Mouse (Mus musculus) heart, embryonic 13.5 days (tissue): ENCODE data around the gene Gga1. TPM values are rescaled to one million over a fixed set of nuclear protein-coding genes. Genes with fewer than 3 reads are reported as not detected.

ENCODE experiments used
- ATAC-seq: fragments of 200-750 bp; cut with Nextera tagmentation; 2 replicates; pipeline ENCODE4 v1.8.0; 2017; ENCODE audit warnings: moderate TSS enrichment; ENCODE audit not compliant: insufficient number of reproducible peaks, low FRiP score, low TSS enrichment; ENCODE audit errors: extremely low read depth
- H3K27ac ChIP-seq: fragments of 300-500 bp; sonication (generic); replicated peaks from 2 replicates; pipeline ENCODE4 v1.5.1; 2015; ENCODE audit warnings: moderate library complexity, mild to moderate bottlenecking, inconsistent platforms
- H3K27me3 ChIP-seq: fragments of 300-500 bp; sonication (generic); replicated peaks from 2 replicates; pipeline ENCODE4 v1.6.1; 2015; ENCODE audit warnings: mild to moderate bottlenecking, inconsistent platforms
- H3K36me3 ChIP-seq: fragments of 300-500 bp; sonication (generic); 2 replicates; pipeline ENCODE4 v1.6.1; 2015; ENCODE audit warnings: mild to moderate bottlenecking, inconsistent platforms
- H3K4me1 ChIP-seq: fragments of 300-500 bp; sonication (generic); 2 replicates; pipeline ENCODE4 v1.6.1; 2015; ENCODE audit warnings: inconsistent platforms
- H3K4me2 ChIP-seq: fragments of 300-500 bp; sonication (generic); 2 replicates; pipeline ENCODE4 v1.6.1; 2015; ENCODE audit warnings: inconsistent platforms, mild to moderate bottlenecking, moderate library complexity
- H3K4me3 ChIP-seq: fragments of 300-500 bp; sonication (generic); 2 replicates; pipeline ENCODE4 v1.5.1; 2015; ENCODE audit warnings: moderate library complexity, mild to moderate bottlenecking, inconsistent platforms
- H3K9ac ChIP-seq: fragments of 300-500 bp; sonication (generic); 2 replicates; pipeline ENCODE4 v1.6.1; 2015; ENCODE audit warnings: inconsistent platforms, mild to moderate bottlenecking, moderate library complexity
- H3K9me3 ChIP-seq: fragments of 300-500 bp; sonication (generic); 2 replicates; pipeline ENCODE4 v1.6.1; 2016; ENCODE audit warnings: inconsistent platforms
- WGBS: fragments of 180-500 bp; shearing (Covaris S2); methylation state at CpG from one replicate; pipeline ENCODE4 v1.1.7; 2015; ENCODE audit warnings: mixed read lengths; 5-methylcytosine and 5-hydroxymethylcytosine counted together
- polyA plus RNA-seq: library from polyadenylated mRNA; unstranded; fragments of >200 nt; fragmentation: Nextera tagmentation; extraction: Ambion mirVana; gene quantifications from 2 replicates; pipeline ENCODE4 v1.2.1, GENCODE M21; 2015

Gene Gga1
- polyA plus RNA-seq, 1 experiment from 2014 or later, result 46.2 TPM

DNA sequence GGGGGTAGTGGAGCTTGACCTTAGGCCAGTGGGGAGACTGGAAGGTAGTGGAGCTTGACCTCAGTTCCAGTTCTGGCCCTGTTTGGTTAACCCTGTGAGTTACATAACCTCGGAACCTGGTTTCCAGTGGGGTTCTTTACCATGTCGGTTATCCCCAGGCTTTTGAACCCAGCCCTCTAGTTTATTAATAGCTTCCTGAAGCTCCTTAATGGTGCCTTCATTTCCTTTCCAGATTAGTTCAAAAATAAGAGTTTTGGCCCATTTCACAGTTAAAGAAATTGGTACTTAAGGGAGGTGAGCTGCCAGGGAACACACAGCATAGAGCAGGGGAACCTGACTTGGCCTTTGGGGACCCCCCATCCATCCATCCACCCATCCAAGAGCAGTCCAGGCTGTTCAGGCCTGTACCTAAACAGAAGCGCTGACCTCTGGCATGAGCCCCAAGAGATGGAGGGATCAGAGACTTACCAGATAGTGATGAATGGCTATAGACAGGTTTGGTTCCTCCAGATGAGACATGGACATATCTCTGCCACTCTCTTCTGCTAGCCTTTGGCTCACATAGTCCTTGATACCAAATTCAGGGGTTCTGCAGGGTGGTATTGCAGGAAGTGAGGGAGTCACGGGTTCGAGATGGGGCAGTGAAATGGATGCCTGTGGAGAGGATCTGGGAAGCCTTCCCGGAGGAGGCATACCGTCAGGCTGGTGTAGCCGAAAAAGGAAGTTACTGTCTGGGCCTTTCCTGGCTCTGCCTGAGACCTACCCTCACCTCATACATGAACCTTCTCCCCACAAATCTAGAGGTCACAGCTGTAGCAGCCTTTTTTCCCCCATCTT, 38.1 kb downstream of the Gga1 start:
- Histone ChIP-seq H3K27ac (no peak overlapping the region), H3K4me3 (peak overlapping the region; percentile 61), H3K36me3 (peaks cover 35% of the 10 kb centered on the region), H3K4me1 (peaks cover 25% of the 10 kb centered on the region), H3K27me3 (0 out of 2 replicates have a peak, but pooled peaks cover 4% of the 10 kb centered on the region), H3K9me3 (no peaks in the 10 kb centered on the region), H3K9ac (peak overlapping the region; percentile 83), H3K4me2 (peak overlapping the region; percentile 94)
- WGBS, result 48% methylated on average over 8 of the region's 8 CpGs
- ATAC-seq, result no peak

- Histone ChIP-seq H3K9me3 (no peaks in the 10 kb centered on the region), H3K36me3 (peaks cover 29% of the 10 kb centered on the region), H3K27ac (no peak overlapping the region), H3K9ac (peak overlapping the region; percentile 83), H3K27me3 (0 out of 2 replicates have a peak, but pooled peaks cover 4% of the 10 kb centered on the region), H3K4me3 (peak overlapping the region; percentile 61), H3K4me1 (peaks cover 30% of the 10 kb centered on the region), H3K4me2 (peak overlapping the region; percentile 94)
- 7% methylated on average over 8 of the region's 8 CpGs for WGBS
- no peak for ATAC-seq
Measured at GRCm38 (mm10) chr15:78915660-78916017, 38.6 kb downstream of the Gga1 start.

DNA sequence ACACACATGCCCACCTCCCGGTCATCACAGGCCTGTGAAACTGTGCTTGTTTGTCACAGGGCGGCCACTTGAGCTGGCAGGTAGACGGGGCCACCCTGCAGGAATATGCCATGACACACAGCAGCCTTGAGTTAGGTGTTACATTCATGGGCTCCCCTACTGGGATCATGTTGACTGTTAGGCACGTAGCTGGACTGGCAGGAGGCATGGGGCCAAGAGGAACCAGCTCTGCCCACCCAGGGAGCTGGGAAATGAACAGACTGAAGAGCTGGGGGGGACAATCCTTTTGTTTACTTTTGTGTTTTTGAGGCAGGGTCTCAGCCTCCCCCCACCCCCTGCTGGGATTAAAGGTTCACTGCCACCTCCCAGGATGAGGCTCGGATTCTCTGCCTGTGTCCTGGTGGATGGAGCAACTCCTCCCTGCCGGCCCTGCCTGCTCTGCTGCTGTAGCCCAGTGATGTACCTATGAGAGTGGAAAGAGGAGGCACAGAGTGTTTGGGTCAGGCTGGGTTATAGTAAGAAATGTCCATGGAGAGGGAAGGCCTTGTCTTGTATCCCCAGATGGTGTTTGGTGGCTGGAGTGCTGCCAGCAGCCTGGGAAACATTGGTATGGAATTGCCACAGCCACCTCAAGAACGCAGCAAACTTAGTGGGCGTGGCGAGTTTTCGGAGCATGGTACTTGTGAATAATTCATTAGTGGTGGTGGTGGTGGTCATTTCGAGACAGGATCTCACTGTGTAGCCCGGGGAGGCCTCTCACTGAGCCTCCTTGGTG, 39.2 kb downstream of the Gga1 start:
- no peaks in the 10 kb centered on the region for H3K9me3 ChIP-seq
- WGBS, result 67% methylated on average over 12 of the region's 12 CpGs
- peak overlapping the region; percentile 61 for H3K4me3 ChIP-seq
- ATAC-seq, result no peak
- peak overlapping the region; percentile 94 for H3K4me2 ChIP-seq
- peak overlapping the region; percentile 58 for H3K9ac ChIP-seq
- peaks cover 23% of the 10 kb centered on the region for H3K36me3 ChIP-seq
- no peak overlapping the region for H3K27ac ChIP-seq
- 0 out of 2 replicates have a peak, but pooled peaks cover 4% of the 10 kb centered on the region for H3K27me3 ChIP-seq
- peaks cover 30% of the 10 kb centered on the region for H3K4me1 ChIP-seq

DNA sequence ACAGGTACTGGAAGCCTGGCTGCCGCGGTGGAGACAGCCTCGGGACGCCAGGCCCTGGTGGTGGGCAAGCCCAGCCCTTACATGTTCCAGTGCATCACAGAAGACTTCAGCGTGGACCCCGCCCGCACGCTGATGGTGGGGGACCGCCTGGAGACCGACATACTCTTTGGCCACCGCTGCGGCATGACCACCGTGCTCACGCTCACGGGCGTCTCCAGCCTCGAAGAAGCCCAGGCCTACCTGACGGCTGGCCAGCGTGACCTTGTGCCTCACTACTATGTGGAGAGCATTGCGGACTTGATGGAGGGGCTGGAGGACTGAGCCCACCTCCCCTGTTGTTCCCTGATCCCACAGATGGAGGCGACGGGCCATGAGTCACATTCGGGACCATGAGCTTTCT, 41.1 kb downstream of the Gga1 start:
- Histone ChIP-seq H3K9ac (no peak overlapping the region), H3K27me3 (0 out of 2 replicates have a peak, but pooled peaks cover 4% of the 10 kb centered on the region), H3K4me3 (no peak overlapping the region), H3K4me1 (peaks cover 30% of the 10 kb centered on the region), H3K36me3 (peaks cover 13% of the 10 kb centered on the region), H3K27ac (no peak overlapping the region), H3K4me2 (no peak overlapping the region), H3K9me3 (no peaks in the 10 kb centered on the region)
- WGBS, result 91% methylated on average over 23 of the region's 23 CpGs
- no peak for ATAC-seq

DNA sequence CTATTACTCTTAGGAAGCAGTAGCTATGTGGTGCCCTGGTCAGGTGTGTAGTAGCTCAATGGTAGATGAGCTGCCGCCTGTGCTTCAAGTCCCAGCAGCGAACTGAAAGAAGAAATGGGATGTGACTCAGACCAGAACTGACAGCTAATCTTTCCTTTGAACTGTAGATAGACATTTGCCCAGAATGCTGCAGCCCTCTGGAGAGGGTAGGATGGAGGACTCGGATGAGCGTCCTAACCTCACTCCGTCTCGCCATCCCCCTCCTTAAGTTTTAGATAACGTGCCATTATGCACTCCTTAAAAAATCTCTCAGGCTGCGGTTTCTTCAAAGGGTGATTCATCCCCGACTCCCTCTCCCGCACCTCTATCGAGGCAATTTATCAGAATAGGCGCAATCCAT, 42.9 kb downstream of the Gga1 start:
- Histone ChIP-seq H3K36me3 (peaks cover 13% of the 10 kb centered on the region), H3K9me3 (no peaks in the 10 kb centered on the region), H3K9ac (no peak overlapping the region), H3K4me1 (peaks cover 23% of the 10 kb centered on the region), H3K27ac (no peak overlapping the region), H3K27me3 (0 out of 2 replicates have a peak, but pooled peaks cover 4% of the 10 kb centered on the region), H3K4me2 (no peak overlapping the region), H3K4me3 (no peak overlapping the region)
- WGBS, result 58% methylated on average over 12 of the region's 12 CpGs
- no peak for ATAC-seq

DNA sequence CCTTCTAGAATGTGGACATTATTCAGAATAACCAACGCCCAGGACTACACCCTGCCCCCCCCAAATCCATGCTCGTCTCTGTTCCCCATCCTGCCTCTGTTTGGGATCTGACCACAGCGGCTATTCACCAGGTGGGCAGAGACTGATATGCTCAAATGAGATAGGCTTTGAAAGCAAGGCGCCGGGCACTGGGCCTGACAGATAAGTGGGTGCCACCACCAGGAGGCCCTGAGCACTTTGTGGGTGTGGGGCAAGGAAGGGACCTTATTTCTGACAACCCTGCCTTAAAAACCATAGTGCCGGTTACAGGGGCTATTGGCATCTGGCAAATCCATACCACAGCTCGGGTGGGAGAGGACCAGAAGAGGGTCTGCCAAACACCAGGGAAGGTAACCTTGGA, 45.7 kb downstream of the Gga1 start:
- H3K36me3 ChIP-seq, result peaks cover 12% of the 10 kb centered on the region
- no peak overlapping the region for H3K27ac ChIP-seq
- no peaks in the 10 kb centered on the region for H3K9me3 ChIP-seq
- H3K9ac ChIP-seq, result no peak overlapping the region
- WGBS, result 71% methylated on average over 7 of the region's 7 CpGs
- no peak overlapping the region for H3K4me2 ChIP-seq
- H3K4me1 ChIP-seq, result peaks cover 36% of the 10 kb centered on the region
- no peak for ATAC-seq
- H3K4me3 ChIP-seq, result no peak overlapping the region
- no peaks in the 10 kb centered on the region for H3K27me3 ChIP-seq

GRCm38 (mm10) chr15:78923585-78923984, 46.6 kb downstream of the Gga1 start:
- no peak for ATAC-seq
- Histone ChIP-seq H3K4me3 (no peak overlapping the region), H3K4me1 (peaks cover 43% of the 10 kb centered on the region), H3K4me2 (no peak overlapping the region), H3K36me3 (peaks cover 8% of the 10 kb centered on the region; the same call in 1 of the 2 replicates), H3K9me3 (no peaks in the 10 kb centered on the region), H3K9ac (no peak overlapping the region), H3K27ac (0 out of 2 replicates have a peak overlapping the region, but pooled peaks have one; percentile 20), H3K27me3 (no peaks in the 10 kb centered on the region)
- 55% methylated on average over 6 of the region's 6 CpGs for WGBS

- WGBS, result 34% methylated on average over 8 of the region's 8 CpGs
- no peaks in the 10 kb centered on the region for H3K27me3 ChIP-seq
- H3K27ac ChIP-seq, result peak overlapping the region; percentile 96
- peak overlapping the region; percentile 86 for H3K4me2 ChIP-seq
- H3K36me3 ChIP-seq, result peaks cover 15% of the 10 kb centered on the region
- no peak overlapping the region for H3K4me3 ChIP-seq
- peaks cover 42% of the 10 kb centered on the region for H3K4me1 ChIP-seq
- ATAC-seq, result no peak
- peak overlapping the region; percentile 85; the same call in 1 of the 2 replicates for H3K9ac ChIP-seq
- no peaks in the 10 kb centered on the region for H3K9me3 ChIP-seq
Measured at GRCm38 (mm10) chr15:78925129-78925528, 48.1 kb downstream of the Gga1 start.

- H3K27ac ChIP-seq, result peak within 1 kb of the TSS; percentile 96
Measured at GRCm38 (mm10) chr15:78926021-78926919, 49.3 kb downstream of the Gga1 start, which contains the start of gene Lgals1. TSS of gene Lgals1 (plus strand) at chr15:78926725.

GRCm38 (mm10) chr15:78927021-78927787, 50.2 kb downstream of the Gga1 start:
- Histone ChIP-seq H3K27ac (peak overlapping the region; percentile 96), H3K27me3 (no peaks in the 10 kb centered on the region), H3K4me3 (peak overlapping the region; percentile 60), H3K4me1 (peaks cover 46% of the 10 kb centered on the region), H3K9ac (peak overlapping the region; percentile 85), H3K36me3 (peaks cover 19% of the 10 kb centered on the region), H3K9me3 (no peaks in the 10 kb centered on the region), H3K4me2 (peak overlapping the region; percentile 86)
- no peak for ATAC-seq
- 18% methylated on average over 15 of the region's 15 CpGs for WGBS

More at GRCm38 (mm10) chr15:78926021-78926919, 49.3 kb downstream of the Gga1 start, which contains the start of gene Lgals1:
- Histone ChIP-seq H3K4me2 (peak within 1 kb of the TSS; percentile 86), H3K4me3 (peak within 1 kb of the TSS; percentile 60), H3K4me1 (peaks cover 45% of the 10 kb centered on the region), H3K36me3 (peaks cover 19% of the 10 kb centered on the region), H3K27me3 (no peaks in the 10 kb centered on the region), H3K9me3 (no peaks in the 10 kb centered on the region), H3K9ac (peak within 1 kb of the TSS; percentile 85)
- ATAC-seq, result peak; percentile 56
- 6% methylated on average over 20 of the region's 20 CpGs for WGBS
